Mouse (Mus musculus) embryonic fibroblast, embryonic 13.5 days (primary cell): ENCODE results near the gene D6Ertd527e.

Experiments used
- CTCF ChIP-seq: IDR thresholded peaks from 2 replicates; pipeline ENCODE4 v1.5.1; 2011; ENCODE audit warnings: mild to moderate bottlenecking, control low read depth, low read length, moderate library complexity, borderline replicate concordance; ENCODE audit not compliant: insufficient read depth
- POLR2A ChIP-seq: IDR thresholded peaks from 2 replicates; pipeline ENCODE4 v1.6.1; 2011; ENCODE audit warnings: low read depth, mild to moderate bottlenecking, control low read depth, low read length, moderate library complexity

- no peak for TF ChIP-seq CTCF
- no peak for TF ChIP-seq POLR2A
These were observed 57.1 kb downstream of the D6Ertd527e start for GRCm38 (mm10) chr6:87161391-87162263.
